Mouse (Mus musculus): ENCODE data around the gene Tmem163. TPM values are rescaled to one million over a fixed set of nuclear protein-coding genes. Genes with fewer than 3 reads are reported as not detected.

Gene Tmem163
- total RNA-seq, 2 experiments from 2014 or later, result 23.8 to 32.5 TPM

DNA sequence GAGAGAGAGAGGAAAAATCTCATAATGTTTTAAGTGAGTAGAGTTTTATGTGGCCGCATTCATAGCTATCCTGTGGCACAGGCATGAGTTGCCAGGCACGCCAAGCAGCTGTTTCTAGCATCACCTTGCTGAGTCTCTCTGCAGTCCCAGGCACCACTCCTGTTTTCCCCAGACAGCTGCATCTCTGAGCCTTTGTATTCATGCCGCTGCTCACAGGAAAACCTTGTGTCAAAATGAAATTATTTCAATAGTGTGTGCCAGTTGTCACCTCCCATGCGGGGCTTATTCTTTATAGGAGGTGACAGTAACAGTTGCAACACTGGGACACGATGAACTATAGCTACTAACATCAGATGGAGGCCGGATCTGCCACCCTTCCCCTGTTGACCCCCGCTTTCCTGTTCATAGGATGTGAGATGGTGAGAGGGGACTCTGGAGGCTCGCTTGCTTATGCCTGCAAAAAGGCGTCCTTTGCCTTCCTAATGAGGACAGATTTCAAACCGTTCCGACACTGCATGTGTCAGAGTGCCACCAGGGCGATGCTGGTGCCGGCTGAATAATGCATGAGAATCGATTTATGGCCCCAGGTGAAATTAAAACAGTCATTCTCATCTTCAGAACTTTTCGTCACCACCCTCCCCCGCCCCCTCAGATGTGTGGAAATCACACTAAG, 171.1 kb downstream of the Tmem163 start:
- intact Hi-C loops (cut with DNase I), result no loop called here
- DNase-seq, result no peak

DNA sequence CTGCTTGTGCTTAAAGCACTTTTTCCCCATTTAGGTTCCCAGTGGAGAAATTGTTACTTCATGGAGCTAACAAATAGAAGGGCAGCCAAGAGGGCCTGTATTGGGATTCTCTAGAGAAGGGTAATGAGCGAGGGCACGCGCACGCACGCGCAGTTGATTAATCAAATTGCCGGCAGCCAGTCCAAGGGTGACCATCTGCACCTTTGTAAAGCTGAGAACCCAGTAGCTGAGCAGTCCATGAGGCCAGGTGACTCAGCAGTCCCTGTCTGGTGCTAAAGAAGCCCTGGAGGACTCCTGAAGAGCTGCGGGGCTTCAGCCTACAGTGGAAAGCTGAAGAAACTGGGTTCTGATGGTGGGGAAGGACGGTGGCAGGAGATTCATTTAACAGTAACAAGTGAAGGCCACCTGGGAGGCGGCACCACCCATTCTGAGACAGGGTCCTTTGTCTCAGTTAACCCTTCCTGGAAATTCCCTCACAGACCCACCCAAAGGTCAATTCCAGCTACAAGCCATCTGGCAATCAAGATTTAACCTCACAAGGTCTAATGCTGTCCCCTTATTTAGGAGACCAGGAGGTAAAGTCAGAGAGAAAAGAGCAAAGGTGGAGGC, 172.2 kb downstream of the Tmem163 start:
- DNase-seq, result no peak
- intact Hi-C loops (cut with DNase I), result no loop called here

DNA sequence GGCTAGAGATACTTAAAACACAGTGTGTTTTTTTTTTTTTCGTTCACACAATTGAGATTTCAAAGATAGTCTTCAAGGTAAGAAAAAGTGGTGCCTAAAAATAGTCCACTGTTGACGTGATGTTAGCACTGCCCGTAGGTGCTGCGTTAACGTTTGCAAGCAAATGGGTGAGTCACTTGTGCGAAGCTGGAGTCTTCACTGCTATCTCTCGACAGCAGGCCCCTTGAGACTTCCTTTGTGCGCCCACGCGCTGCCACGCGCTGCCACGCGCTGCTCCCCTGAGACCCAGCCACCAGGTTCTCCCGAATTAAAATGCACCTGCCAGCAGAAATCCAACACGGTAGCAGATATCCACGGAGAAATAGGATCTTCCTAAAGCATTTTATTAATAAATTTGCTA, 178.6 kb downstream of the Tmem163 start:
- intact Hi-C loops (cut with DNase I), result loop anchor here (2.0 to 5.0 kb wide), 2 partner anchors 177 to 264 kb away; partner anchors contain the start of gene Tmem163
- no peak for DNase-seq

DNA sequence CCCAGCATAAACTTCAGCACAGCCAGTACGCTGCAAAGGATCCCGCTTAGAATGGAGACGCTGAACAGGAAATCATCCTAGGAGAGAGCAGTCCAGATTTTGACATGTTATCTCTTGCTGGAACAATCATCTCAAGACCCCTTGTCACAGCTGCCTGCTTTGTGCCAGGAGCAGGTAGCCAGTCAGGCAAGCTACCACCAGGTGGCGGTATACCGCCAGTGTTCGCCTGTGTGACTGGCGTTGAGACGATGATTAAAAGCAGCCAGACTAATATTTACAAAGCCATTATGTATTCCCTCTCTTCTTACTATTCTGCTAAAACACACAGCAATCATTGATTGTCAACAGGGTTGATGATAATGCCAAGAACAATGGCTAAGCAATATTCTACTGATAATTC, 179.1 kb downstream of the Tmem163 start:
- DNase-seq, result peak; percentile 90
- intact Hi-C loops (cut with DNase I), result loop anchor here (2.0 to 5.0 kb wide), 2 partner anchors 177 to 265 kb away; partner anchors contain the start of gene Tmem163

DNA sequence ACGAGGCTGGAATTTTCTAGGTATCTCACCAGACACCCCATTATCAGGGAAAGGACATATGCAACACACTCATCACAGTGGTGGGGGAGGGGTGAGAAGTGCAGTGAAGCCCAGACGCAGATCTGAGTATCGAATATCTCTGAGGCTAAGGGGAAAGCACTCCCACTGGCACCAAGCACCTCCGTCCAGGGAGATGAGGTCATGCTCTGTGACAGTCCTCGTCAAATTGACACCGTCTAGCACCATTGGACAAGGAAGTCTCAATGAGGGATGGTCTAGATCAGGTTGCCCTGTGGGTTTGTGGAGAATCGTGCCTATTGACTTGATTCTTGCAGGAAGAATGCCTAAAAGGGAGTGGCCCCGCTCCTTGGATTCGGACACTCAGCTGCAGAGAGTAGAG, 180.6 kb downstream of the Tmem163 start:
- DNase-seq, result no peak
- intact Hi-C loops (cut with DNase I), result no loop called here

DNA sequence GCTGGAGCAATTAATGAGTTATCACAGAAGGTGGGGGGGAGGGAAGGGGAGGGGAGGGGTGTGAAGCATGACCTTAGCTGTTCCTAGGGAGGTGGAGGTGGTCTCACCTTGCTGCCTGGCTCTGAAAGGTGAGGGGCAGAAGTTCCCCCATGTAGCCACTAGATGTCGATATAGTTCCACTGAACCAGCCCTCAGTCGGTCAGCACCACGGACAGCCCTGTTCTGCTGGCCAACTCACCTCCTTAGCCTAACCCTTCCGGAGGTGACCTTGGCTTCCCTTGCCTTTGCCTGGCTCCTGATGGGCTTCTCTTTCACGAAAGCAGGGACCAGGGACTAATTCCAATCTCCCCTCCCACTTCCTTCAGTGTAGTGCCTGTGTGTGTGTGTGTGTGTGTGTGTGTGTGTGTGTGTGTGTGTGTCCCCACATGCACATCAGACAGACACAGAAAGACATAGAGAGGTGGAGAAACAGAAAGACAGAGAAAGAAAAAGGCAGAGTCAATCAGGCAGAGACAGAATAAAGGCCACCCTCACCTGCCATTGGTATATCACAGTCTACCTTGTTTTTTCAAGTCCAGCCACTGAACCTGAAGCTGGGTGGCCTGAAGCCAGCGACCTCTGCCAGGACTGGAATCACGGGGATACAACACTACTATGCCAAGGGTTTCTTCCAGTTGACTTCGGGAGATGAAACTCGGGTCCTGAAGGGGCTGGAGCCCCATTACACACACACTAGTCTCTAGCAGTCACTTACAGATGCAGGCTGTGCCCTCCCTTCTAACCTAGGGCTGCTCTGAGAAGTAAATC, 182.4 kb downstream of the Tmem163 start:
- intact Hi-C loops (cut with DNase I), result no loop called here
- peak; percentile 41 for DNase-seq

DNA sequence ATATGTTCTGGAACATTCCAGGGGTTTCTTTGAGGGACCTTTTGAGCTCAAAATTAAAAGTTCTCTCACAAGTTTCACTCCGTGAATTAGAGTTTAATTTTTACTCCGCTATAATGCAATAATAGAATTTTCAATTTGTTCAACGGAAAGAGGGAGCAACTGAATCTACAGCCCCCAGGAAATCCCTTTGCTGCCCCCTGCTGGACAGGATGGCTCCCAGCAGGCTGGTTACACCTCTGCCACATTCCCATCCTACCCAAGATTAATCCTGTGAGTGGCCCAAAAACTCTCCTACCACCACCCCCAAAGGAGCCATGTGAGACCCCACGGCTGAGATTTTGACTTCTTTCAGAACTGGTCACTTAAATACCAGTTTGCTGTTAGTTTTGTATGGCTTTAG, 192.2 kb downstream of the Tmem163 start:
- peak; percentile 40 for DNase-seq
- intact Hi-C loops (cut with DNase I), result no loop called here

DNA sequence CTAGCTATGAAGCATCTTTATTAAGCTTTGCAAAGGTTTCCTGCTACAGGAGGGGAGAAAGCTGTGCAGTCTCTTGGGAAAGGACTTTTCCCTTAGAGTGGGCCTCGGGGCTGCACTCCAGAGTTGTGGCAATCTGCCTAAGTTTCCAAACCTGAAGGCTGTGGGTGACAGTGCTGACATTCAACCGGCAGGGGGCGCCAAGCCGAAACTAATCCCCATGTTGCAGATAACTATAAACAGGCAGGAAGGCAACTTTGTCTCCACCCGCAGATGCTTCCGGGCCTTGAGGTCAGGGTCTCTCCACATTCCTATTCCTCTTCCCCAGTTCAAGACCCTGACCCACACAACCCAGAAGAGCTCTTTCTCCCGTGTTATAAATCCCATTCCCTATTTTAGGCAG, 194.5 kb downstream of the Tmem163 start:
- intact Hi-C loops (cut with DNase I), result no loop called here
- peak; percentile 57 for DNase-seq

DNA sequence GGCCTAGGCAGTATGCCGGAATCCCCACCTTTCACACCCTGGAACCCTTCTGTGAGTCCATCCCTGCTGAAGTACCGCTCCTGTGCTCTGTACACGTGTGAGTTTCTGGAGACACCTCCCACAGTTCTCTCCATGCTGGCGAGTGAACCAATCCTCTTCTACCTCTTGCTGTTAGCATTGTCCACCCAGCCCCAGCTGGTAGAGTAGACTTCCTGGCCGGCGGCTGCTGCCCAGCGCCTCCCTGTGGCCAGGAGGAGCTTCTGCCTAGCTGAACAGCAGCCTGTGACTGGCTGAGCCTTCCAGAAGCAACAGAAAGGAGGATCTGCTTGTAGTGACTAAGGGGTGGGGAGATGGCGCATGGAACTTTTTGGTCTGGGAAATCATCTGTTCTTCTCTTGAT, 195.2 kb downstream of the Tmem163 start:
- intact Hi-C loops (cut with DNase I), result no loop called here
- DNase-seq, result no peak

DNA sequence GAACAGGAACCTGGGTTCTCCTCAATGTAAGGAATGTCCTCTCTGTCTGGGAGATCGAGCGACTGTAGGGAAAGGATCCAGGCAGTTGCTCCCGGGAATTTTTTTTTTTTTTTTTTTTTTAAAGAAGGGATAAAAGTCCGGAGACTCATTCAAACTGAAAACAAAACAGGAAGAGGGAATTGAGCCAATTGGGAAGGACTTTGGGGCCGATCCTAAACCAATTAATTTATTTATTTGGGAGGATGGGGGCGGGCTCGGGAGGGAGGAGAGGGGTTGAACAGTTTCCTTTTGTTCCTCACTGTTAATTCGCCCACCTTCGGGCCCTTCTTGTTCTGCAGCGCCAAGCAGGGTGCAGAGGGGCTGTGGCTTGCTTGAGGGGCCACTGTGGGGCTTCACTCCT, 196.4 kb downstream of the Tmem163 start:
- intact Hi-C loops (cut with DNase I), result no loop called here
- no peak for DNase-seq

DNA sequence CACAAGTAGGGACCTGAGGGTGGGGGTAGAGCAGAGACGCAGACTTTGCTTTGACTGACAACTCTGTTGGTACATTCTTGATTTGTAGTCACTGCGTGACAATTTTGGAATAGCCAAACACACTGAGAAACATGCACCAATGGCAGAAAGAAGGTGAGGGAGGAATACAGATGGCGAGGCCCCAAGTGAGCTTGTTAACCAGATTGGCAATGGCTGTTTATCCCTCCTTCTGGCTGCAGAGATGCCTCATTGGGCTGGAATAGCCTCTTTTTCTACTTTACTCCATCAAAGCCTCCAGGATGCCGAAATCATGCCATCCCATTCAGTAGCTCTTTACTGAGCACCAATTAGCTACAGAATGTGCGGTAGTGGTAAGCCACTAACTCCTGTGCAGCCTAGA, 203.6 kb downstream of the Tmem163 start:
- intact Hi-C loops (cut with DNase I), result no loop called here
- no peak for DNase-seq

DNA sequence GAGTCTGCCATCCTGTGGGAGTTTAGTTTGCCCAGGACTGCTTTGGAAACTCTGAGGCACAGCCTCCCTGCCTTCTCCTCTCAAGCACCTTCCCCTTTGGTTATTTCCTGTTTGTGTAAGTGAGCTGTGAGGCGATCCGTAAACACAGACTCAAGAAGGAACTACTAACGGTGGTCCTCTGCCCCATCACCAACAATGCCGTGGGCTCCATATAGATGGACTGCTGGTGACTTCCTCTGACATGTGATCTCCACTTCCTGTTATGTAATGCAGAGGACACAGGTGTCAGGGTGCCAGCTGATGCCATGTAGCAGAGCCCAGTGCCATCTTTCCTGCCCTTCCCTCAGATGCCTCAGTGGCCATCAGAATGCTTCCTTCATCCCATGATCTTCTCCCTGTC, 209.2 kb downstream of the Tmem163 start:
- DNase-seq, result no peak
- intact Hi-C loops (cut with DNase I), result no loop called here

DNA sequence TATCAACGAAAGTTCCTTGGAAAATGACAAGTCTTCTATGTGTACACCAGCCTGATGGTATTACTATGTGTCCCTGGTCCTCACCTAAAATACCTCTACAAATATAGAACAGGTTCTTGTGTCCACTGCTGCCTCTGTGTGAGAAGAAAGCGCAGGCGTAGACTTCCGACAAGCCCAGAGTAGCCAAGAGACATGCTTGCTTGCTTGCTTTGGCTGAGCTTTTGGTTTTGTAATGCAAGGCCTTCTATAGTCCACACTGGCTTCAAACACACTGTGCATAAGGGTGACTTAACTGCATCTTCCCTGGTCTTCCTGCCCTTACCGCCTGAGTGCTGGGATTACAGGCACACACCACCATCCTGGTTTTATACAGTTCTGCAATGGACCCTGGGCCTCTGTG, 212.1 kb downstream of the Tmem163 start:
- no peak for DNase-seq
- intact Hi-C loops (cut with DNase I), result no loop called here

DNA sequence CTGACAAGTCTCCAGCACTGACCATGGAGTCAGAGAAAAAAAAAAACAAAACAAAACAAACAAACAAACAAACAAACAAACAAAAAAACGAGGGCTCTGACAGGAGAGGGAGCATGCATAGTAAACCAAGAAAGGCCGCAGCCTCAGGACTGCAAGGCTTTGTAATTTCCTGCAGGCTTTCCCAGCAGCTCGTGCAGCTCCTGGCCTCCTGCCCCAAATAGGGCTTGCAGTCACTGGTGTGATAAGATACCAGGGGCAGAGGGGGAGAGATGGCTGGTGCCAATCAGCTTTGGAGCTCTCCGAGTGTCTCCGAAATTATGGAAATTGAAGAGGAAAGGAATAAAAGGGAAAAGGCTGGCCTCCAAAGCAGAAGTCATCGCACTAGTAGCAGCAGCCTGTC, 214.1 kb downstream of the Tmem163 start:
- DNase-seq, result no peak
- intact Hi-C loops (cut with DNase I), result no loop called here

DNA sequence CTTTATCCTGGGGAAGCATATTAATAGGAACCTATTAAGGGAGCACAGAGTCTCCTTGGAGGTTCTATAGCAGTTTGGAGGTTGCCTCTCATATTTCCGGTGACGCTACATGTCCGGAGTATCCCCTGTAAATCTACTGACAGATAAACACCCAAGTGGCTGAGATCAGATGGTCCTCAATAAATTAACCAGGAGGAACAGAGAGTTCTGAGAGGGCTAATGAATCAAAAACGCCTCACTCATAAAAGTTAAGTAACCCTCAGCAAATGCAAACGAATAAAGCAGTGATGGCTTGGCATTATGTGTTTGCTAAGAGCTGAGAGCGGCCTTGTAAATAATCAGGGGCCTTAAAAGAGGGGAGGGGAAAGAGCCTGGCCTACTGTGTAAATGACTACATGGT, 215.3 kb downstream of the Tmem163 start:
- intact Hi-C loops (cut with DNase I), result no loop called here
- DNase-seq, result no peak

DNA sequence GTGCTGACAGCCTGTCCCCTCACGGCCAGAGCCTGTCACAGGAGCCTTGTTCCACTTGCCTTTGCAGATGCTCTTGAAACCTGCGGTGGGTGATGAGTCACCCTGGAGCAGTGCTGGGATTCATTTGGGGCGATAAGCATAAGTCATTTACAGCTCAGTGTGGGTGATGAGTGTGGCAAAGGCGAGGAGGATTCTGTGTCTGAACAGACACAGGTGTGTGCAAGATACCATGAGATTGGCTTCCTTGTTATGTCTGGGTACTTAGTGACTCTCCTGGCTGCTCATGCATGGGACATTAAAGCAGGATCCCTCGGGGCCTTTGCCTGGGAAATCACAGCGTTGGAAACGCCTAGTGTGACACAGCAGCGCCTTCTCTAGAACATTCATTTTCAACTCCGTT, 218.3 kb downstream of the Tmem163 start:
- intact Hi-C loops (cut with DNase I), result no loop called here
- no peak for DNase-seq

DNA sequence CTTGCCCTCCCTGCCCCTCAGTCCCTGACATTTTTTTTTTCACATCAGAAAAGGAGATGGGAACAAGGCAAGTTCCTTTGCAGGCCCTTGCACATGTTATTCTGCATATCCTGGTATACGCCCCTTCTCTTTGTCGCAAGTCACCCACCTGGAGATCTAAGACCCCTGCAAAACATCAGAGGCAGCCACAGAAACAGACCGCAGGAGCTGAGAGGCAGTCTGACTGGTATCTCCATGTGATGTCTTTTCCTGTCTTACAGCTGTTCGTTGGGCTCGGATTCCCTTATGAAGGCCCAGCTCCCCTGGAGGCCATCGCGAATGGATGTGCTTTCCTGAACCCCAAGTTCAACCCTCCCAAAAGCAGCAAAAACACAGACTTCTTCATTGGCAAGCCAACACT, 219.8 kb downstream of the Tmem163 start:
- intact Hi-C loops (cut with DNase I), result loop anchor here (5.0 kb wide), 2 partner anchors 257 to 442 kb away; no protein-coding TSS in a partner anchor
- no peak for DNase-seq

DNA sequence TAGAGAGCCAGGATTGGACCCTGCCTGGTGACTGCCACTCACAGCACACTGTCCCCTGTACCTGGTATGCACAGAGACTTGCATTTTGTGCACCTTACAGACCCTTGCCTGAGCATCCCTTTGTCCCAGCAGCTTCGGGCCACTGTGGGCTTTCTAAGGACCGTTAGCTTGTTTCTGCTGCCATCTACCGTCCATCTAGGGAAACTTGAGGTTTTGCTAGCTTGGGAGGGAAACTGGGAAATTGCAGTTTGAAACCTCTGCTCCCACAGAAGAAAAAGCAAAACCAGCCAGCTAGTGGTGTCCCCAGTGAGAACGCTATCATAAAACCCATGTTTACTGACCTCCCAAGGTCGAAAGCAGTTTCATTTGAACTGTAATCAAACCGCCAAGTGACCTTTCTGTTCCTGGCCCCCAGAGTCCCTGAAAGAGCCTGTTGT, 220.3 kb downstream of the Tmem163 start:
- peak; percentile 70 for DNase-seq

DNA sequence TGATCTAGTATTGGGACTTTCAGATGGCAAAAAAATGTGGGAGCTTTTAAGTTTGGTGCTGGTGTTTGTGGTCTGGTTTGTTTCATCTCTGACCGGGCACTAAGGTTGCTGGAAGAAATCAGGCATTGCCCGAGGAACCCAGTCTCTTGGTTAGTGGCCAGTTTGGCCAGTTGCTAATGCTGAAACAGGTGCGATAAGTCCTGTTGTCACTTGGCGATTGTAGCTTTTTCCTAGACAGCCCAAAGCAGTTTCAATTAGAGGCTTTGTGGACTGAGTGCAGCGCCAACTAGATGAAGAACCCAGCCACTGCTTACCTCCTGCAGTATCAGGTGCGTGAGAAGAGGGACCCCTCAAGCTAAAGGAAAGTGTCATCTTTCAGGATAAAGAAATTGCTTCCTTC, 226.0 kb downstream of the Tmem163 start:
- DNase-seq, result no peak
- intact Hi-C loops (cut with DNase I), result no loop called here

More for the DNA sequence above, 220.3 kb downstream of the Tmem163 start:
- intact Hi-C loops (cut with DNase I), result loop anchor here (5.0 kb wide), 2 partner anchors 257 to 442 kb away; no protein-coding TSS in a partner anchor

DNA sequence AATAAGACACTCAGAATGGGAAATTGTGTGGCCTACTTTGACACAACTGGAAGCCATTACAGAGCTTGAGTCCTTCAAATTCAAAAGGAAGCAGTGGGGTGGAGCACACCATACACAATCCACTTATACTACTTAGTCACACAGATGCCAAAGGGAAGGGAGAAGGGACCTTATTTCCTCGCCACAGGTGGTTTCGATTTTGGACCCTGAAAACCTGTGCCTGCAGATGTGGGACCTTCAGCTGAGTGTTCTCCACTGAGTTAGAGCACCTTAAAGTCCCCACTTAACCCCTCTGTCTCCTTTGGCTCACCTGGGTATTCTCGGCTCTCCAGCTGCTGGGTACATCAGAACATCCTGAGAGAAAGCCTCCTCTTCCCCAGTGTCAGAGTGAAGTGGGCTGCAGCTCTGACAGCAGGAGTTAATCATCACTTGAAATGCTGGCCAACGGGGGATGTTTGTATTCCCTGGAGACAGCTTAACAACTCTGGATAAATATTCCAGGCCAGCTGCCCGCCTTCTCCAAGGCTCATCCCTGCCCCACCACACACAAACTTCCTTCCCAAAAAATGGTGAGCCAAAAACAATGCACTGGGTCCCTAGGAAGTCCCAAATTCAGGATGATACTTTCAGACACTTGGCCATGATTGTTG, 234.4 kb downstream of the Tmem163 start:
- no peak for DNase-seq
- intact Hi-C loops (cut with DNase I), result no loop called here

Data from left cerebral cortex, postnatal 4 days (tissue).